Mouse (Mus musculus): ENCODE data around the gene C130050O18Rik.

C130050O18Rik gene

DNA sequence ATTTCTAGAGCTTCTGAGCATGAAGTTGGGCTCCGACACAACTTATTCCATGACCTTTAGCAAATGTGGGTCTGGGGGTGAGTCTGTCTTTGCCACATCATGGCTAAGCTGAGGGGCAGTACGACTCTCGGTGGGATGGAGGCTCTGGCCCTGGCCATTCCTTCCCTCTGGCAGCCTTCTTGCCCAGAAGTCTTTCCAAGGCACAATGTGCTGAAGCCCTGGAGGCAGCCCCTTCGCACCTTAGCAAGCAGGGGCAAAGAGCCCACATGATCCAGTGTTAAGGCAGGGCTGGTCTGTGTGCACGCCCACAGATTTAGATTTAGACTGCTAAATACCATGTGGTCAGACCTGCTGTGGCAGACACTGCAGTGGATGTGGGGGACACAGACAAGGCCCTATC lies 6.3 kb upstream of the C130050O18Rik start:
- DNase-seq = no peak

DNA sequence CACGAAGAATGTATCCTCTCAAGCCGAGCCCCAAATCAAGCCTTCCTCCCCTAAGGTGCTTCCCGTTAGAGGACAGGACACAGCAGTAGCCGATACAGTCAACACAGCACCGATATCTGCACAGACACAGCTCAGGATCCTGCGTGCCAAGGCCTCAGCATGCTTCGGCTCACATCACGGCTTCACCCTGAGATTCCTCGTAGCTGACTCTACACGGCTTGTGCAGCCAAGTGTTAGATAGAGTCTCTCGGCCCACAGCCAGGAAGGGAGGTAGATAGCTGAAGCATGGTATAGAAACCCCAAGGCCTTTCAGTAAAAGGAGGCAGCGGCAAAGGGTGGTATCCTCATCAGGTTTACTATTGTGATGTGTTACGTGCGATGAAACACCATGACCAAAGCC lies 5.1 kb upstream of the C130050O18Rik start:
- DNase-seq = no peak

DNA sequence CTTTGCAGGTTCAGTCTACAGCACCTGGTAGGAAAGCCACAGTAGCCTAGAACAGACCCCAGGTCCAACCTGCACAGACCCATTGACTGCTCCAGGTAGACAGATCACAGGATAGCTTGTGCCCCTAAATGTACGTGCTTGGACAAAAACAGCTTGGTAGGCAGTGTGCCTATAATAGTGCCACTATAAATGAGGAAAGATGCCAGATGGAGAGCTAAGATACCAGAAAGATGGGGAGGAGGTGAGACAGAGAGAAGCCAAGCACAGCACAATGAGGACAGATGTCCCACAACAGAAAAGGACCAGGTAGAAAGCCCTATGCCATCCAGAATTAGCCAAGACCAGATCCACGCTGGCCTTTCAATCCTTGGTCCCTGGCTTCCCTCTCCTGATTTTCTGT lies 3.0 kb upstream of the C130050O18Rik start:
- no peak for DNase-seq

DNA sequence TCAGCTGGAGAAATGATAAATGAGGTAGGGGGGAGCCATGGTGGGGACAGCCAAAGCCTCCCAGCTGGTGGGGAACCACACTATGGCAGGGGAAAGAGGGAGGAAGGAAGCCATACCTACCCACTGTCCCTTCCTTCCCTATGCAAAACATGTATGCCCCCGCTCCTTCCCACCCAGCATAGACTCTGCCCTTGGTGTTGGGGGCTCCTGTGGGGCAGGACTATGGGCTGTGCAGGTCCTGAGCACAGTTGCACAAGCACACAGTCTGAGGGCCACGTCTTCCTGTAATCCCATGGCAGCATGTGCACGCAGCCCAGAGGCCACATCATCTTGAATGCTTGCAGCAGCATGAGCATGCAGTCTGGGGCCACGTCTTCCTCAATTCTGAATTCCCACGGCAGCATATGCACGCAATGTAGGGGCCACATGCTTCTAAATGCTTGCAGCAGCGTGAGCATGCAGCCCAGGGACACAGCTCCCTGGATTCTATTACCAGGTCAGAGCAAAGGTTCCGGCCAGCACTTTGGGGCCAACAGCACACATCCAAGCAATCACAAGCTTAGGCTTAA lies 1.3 kb upstream of the C130050O18Rik start:
- DNase-seq = no peak

DNA sequence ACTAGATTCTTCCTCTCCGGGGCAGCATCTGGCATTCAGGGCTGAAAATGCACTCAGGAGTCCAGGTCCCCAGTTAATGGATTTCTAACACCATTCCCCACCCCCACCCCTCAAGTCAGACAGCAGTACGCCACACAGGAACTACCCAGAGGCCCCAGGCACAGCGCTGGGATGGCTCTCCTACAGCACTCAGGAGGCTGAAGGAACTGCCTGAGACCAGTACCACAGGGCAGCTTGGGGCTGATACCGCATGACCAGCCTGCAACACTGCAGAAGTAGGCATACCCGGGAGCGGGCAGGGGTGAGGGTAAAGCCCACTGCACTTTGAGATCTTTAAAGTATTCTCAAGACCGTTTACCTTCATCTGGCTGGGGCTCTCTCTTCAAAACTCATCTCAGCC lies 398 bp downstream of the C130050O18Rik start:
- DNase-seq = no peak

DNA sequence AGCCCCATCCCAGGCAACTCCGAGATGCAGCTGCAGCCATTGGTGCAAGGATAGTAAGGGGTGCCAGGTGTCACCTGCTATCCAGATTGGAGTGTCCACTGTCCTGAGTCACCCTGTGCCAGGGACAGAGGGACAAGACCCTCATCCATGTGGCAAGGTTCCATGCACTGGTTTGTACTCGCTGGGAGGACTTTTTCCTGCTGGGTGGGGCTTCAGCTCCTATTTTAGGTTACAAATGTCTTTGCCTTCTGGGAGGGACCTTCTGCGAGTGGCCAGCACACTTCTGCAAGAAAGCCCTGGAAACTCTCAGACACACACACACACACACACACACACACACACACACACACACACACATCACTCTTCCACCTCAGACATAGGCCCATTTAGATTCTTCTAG lies 873 bp downstream of the C130050O18Rik start:
- DNase-seq = peak; percentile 22

DNA sequence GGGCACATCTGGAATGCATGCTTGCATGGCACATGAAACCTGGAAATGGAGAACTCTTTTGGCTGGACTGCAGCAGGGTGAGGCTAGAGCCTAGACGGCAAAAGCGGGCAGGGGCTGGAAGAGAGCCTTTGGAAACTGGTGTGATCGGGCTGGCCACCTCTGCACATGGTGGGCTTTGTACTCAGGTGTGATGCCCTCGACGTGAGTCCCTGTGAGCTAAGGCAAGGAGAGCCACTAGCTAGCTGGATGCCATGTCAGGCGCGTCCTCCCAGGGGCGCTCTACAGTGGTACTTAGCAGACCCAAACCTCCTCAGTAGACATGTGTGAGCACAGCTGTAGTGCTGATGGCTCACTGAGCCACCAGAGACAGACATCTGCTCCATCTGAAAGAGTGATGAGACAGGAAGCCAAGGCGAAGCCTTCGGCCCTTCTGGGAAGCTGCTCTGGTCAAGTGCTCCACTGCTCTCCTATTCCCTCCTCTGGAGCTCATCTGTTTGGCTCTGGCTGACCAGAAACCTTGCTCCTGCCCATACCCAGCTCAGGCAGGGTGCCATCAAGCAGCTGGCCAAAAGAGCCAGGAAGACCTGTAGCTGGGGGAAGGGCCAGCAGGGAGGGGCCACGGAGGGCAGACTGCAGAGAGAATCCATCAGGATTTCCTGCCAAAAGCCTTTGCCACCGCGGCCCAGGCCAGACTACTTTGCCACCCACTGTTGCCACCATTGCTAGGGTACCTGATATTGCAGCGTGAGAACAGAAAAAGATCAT lies 2.2 kb downstream of the C130050O18Rik start:
- DNase-seq = no peak

DNA sequence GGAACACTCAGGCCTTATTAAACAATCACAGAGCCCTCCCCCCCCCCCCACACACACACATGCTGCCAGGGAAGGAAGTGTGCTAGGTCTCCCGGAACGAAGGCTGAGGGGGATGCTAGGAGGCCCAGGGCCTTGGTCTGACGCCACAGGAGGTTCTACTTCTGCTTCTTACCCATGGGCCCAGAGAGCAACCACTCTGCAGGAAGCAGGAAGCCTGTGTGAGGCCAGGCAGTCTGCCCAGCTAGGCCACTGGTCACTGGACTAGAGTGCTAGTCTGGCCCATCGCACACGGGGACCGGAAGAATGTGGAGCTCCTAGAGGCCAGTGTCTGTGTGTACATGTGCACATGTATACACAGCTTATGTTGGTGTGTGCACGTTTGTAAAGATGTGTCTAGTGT lies 3.4 kb downstream of the C130050O18Rik start:
- no peak for DNase-seq

DNA sequence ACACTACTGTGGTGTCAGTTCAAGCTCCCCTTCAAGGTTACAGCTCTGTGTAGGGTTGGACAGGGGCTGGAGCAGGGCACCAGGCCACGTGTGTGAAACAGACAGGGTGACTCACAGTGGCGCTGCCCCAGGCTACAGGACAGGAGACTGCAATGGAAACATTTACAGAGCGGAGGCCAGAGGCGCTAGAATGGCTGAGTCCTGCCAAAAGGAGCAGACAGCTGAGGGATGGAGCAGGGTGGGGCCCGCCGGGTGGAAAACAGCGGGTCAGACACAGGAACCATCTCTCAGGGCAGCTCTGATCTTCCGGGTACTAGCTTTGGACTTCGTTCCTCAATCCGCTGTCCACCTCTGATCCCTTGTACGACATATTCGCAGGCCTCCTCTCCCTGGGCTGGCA lies 4.3 kb downstream of the C130050O18Rik start:
- DNase-seq = peak; percentile 52

DNA sequence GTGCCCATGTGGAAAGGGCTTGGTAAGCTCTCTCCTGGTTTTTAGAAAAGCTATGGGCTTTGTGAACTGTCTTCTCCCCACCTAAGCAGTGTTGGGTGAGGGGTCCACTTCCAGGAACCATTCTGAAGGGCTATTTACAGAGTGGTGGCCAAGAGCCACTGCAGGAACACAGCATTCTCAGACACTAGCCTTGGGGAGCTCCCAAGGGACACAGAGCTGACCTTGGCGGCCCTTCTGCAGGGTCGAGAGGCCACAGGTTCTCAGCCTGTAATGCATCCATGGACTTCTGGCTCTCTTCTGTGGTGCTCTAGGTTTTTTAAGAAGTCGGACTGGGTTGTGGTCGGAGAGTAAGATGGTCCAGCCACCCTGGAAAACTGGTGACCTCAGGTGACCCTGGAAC lies 5.0 kb downstream of the C130050O18Rik start:
- no peak for DNase-seq

DNA sequence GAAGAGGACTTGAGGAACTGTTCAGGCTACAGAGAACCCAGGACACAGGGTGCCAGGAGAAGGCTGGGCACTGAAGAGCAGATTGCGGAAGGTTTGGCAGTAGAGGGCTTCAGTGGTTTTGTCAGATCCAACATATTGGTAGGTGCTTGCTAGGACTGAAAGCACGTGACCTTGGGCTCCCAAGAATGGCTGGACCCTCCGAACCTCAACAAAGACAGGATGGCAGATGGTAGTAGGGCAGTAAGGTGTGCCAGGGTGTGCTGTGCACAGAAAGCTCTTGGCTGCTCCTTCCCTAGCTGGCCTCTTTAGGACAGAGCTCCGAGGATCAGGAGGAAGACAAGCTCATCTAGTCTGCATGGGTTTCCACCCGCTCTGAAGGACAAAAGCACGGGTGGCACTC lies 6.0 kb downstream of the C130050O18Rik start:
- DNase-seq = no peak

DNA sequence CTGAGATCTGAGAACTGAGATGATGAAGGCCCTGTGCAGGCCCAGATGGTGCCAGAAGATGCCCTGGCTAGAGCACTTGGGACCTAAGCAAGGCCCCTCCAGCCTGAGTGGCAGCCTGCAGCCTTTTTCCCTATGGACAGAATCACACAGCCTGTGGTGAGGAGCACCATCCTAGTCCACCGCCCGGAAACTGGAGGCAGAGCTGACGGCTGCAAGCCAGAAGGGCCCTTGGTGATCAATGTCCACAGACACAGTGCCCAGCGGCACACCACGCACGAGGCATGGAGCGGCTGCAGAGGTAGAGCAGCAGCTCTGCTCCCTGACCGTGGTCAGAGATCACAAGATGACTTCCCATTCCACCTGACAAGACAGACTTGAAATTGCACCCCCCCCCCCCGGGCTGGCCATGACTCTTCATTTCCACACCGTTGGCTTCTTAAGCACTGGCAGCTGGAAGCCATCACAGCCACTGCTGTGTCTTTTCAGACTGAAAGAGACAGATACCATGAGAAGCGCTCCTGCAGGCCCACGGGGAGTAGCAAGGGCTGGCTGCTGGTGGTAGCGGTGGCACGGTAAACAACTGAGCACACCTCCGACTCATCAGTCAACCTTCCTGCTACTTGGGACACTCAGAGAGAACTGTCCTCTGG lies 6.7 kb downstream of the C130050O18Rik start:
- no peak for DNase-seq

DNA sequence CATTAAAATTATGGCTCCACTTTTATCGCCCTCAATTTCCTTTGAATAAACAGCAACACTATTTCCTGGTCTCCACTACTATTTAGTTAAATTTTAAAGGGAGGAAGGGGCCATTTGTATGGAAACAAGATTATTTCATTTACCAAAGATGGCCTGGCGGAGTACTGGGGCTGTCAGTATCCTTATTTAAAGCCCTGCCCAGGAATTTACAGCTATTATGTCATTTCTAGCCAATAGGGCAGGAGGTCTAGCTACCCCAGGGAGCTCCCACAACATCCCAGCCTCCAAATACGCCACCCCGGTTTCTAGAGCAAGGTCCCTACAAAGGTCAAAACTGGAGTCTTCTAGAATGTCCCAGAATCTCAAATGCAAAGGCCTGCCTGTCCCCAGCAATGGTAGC lies 8.5 kb downstream of the C130050O18Rik start:
- no peak for DNase-seq

DNA sequence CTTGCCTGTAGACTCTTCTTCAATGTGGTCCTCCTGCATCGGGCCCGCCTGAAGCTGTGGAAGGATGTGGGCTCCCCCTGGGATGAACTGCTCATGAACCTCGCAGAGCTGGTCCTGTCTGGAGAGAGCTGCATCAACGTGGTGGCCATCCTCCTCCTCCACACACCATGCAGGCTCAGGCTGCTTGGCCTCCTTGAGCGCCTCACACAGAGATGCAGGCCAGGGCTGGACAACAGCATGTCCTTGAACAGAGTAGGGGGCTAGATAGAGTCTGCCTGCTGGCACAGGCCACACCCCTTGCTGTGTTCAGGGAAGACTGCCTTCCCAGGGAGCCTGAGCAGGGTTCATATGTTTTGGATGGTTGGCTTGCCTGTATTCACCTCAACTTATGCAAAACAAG lies 9.9 kb downstream of the C130050O18Rik start:
- no peak for DNase-seq

DNA sequence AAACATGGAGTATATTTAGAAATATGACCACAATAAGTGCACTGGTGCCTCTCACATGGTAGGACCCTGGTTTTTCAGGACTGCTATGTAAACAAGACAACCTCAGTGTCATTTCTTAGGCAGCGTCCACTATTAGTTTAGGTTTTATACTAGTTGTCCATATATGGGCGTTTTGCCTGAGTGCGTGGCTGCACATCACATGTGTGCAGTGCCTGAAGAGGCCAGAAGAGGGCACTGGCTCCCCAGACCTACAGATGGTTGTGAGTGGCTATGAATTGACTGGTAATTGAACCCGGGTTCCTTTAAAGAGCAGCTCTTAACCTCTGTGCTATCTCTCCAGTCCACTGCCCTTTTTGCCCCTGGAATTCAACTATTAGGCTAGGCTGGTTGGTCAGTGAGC lies 11.9 kb downstream of the C130050O18Rik start:
- DNase-seq = no peak

DNA sequence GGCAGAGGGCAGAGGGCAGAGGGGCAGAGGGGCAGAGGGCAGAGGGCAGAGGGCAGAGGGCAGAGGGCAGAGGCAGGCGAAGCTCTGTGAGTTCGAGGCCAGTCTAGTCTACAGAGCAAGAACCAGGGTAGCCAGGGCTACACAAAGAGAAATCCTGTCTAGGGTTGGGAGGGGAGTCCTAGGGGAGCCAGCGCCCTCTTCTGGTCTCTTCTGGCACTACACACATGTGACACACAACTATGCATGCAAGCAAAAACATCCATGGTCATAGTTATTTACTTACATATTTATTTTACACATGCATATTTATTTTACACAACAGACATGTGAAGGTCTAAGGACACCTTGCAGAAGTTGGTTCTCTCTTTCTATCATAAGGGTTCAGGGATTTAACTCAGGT lies 12.4 kb downstream of the C130050O18Rik start:
- no peak for DNase-seq

DNA sequence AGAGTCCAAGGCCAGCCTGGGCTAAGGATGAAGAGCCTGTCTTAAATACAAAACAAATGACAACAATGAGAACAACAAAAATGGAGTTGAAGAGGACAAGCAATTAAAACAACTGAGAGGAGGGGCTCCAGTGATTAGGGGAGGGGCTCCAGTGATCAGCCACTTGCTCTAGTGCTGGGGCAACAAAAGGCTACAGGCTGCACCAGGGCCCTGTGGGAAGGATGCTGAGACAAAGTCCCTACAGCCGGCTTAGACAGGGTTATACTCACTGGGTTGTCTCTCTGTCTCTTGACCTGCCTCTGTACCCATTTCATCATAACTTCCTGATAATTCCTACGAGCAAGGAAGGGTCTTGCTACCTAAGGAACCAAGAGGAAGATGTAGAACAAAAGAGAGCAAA lies 13.0 kb downstream of the C130050O18Rik start:
- DNase-seq = no peak

DNA sequence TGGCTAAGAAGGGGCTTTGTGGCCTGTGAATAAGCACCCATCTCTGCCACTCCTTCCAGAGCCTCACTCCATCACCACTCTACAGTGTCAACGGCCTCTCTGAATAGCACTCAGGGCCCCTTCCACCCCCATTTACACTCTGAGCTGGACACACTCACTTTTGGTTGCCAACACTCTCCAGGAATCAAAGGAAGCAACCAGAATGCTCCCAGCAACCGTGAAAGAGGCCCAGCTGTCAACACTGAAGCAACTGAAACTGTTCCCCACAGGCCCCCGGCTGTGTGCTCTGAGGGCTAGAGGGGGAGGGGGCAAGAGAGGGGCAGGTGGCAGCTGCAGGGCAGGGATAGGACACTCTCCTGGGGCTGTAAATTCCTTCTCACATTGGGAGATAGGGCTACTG lies 13.6 kb downstream of the C130050O18Rik start:
- DNase-seq = no peak

DNA sequence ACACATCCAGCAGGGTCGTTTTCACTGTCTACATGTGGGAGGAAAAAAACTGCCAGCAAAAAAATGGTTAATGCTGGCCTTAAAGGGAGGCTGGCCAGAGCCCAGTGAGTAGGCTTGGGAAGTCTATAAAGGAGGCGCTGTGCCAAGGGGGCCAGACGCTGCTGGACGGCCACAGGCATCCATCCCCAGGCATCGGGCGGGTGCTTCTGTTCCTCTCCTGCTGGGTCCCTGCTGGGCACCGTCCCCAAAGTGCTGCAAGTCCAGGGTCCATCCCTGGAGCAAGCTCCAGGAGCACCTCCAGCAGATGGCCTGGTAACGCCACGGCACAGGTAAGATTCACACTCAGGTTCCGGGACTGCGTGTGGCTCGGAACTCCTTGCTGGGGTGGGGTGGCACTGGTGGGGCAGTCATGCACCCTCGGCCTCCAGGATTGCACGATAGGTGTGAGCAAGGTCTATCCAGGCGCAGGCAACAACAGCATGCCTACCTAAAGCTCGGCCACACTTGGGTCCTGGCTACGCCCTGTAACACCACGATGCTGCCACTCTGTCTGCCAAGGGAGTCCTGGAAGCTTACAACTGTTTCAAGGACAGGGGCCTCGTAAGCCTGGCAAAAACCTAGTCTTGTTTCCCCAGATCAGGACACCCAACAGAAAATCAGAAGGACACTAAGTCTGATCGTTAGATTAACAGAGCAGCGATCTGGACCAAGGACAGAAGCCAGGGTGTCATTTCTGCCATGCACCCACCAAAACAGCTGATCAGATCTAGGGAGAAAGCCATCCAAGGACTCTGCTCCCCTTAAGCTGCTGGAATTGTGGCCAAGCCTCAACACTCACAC lies 18.2 kb downstream of the C130050O18Rik start, which contains the start of gene Gper1:
Gper1 (plus strand) TSS at position 126 of the 840 bp plus-strand sequence.
- peak; percentile 24 for DNase-seq

DNA sequence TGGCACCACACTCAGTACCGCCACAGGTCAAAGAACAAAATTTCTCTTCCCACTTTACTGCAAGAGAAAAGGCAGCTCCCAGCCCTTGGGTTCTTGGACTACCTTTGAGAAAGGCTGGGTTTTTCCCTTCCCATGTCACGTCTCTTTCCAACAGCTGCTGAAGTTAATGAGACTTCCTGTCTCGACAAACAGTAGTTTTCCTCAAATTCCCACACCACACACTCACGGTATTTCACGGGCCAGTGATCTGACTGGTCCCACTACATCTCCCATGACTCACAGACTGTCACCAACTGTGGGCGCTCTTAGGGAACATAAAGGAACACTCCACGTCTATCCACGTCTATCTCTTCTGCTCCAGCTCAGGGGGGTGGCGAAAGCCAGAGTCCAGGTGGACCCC lies 20.1 kb downstream of the C130050O18Rik start:
- no peak for DNase-seq

DNA sequence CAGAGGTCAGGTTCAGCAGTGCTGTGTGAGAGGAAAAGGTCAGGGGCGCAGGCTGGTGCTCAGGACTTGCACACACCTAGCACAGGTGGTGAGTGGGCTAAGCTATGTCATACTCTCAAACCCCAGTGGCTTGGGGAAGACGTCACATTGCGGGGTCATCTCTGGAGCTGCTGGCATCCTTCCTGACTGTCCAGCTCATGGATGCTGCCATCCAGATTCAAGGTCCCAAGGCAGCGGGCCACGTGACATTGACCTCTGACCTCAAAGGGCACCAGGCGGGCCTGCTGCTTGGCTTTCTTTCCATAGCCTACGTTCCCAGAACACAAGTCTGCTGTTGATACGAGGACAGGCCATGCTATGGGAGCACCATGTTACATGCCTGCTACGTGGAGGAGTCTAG lies 21.9 kb downstream of the C130050O18Rik start:
- no peak for DNase-seq

DNA sequence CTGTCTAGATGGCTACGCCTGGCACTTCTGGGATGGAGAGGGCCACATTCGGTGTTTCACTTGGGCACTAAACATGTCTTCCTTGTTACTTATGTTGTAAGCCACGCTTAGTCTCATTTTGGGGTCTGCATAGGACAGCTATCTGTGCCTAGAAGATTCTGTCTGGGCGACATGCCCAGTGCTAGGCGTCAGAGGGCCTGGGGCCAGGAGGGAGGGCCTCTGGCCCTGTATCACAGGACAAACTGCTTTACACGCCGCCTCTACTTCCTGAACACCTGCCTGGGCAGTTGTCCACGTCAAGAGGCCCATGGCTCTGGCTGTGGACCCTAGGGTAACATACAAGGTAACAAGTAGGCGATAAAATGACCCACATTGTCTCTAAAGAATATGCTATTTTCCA lies 22.9 kb downstream of the C130050O18Rik start:
- DNase-seq = no peak

DNA sequence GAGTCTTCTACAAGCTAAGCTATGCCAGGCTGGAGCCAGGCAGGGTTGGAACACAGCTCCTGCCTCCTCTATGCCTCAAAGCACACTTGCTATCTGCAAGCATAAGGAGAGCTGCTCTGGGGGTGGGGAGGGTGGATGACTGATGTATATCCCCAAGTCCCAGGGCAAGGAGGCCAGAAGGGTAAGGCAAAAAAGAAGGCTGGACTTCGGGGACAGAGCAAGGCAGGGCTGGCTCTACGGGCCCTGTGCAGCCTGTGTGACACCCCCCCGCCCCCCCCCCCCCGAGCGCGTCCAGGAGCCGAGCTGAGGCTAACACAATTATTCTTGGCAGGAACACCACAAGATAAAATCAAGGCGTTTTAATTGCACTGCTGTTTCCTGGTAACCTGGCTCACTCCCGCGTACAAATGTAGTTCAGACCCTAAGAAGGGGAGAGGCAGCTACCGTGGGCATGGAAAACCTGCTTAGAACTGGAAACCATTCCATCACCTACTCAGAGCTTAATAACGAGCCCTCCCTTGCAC lies 24.8 kb downstream of the C130050O18Rik start:
- DNase-seq = peak; percentile 36

All from kidney, adult 18-20 months (tissue).